Mouse (Mus musculus) retina, postnatal 7 days (tissue): ENCODE results near the gene Vgll4.

Source experiments
- DNase-seq: peaks from one replicate; pipeline ENCODE4 v3.0.0-alpha.2; 2012; ENCODE audit warnings: low read depth, low spot score

Vgll4 gene

DNA sequence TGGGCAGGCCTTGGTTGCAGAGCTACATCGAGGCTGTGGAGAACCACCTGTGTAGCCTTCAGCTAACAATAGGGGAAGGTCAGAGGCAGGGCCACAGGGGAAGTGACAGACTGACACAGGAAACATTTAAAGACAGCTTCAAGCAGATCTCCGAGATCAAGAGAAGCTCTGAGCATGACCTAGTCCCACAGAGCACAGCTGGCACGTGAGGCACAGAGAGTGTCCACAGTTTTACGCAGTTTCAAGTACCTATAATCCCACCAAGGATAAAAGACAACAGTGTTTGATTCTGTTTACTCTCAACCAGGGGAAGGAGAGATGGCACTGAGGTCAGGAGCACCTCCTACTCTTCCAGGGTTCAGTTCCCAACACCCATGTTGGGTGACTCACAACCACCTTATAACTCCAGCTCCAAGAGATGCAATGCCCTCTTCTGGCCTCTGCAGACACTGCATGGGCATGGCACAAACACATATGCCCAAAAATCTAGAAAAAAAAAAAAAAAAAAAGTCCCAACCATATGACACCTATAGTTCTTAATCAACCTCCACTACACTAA, 75.2 kb downstream of the Vgll4 start:
- no peak for DNase-seq

DNA sequence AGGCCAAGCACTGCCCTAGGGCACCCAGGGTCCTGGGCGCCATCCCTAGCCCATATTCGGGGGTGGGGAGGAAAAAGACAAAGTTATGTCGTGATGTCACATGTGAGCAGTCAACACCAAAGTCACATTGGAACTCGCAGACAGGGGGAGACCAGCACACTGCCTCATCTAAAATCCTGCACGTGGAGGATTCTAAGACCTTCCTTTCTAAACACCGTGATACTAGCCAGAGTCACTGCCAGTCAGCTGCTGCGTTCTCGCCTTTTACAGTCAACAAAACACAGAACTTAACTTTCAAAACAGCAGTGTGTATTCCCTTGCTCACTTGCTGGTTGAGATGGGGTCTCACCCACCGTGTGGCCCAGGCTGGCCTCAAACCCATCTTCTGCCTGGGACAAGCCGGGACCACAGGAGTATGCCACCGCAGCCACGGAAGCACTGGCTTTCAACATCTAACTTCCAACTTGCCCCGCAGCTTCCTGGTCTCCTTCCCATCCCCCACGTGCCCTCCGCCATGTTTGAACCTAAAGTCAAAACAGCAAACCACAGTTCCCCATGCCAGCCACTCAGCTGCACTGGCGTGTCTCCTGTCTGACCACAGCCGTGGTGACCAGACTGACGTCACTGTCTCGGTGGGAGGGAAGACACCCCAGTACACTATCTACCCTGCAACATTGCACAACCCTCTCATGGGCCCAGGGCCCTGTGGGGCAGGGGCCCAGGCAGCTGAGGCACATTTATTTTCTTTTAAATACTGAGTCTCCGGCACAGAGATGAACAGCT, 76.2 kb downstream of the Vgll4 start:
- DNase-seq: no peak

DNA sequence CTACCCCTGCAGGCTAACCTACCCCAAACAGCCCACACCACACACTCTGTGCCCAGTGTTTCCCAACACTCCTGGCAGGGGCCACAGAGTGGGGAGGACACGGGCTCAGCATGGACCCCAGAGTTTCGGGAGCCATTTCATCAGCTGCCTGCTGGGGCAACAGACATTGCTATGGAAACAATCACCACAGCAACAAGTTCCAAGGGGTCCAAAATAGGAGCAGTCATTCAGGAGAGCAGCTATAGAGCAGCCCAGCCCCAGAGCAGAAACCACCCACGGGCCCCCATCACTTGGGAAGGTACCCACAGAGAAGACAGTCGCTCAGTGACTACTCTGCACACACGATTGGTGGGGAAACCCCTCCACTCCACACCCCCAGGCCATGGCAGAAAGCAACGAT, 77.4 kb downstream of the Vgll4 start:
- no peak for DNase-seq

DNA sequence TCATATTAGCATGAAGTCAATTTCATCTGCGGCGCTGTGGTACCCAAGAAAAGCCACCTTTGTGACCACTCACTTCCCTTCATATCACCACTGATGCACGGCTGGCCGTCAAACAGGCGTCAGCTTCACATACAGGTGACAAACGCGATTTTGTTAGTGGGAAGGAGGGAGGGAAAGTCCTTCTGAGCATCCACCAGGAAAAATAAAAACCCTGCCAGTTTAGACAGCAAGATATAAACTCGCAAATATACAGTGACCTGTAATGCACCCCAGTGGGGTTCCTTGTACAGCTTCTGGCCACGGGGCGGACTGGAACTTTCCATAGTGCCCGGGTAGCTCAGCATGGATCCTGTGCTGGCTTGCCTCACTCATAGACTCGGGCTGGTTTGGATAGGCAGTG, 78.0 kb downstream of the Vgll4 start:
- DNase-seq: no peak

DNA sequence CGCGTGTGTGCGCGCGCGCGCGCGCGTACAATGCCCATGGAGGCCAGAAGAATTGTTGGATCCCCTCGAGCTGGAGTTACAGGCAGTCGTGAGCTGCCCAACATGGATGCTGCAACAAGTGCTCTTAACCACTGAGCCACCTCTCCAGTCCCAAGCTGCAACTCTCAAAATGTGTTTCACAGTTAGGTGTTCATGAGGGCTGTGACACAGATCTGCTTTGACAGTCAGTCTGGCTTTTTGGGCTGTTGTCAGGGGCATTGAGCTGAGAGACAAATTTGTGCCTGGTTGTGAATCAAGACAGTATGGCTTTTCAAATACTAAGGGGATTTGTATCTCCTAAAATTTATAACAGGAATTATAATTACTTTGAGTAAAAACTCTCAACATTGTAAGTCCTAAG, 78.5 kb downstream of the Vgll4 start:
- no peak for DNase-seq

DNA sequence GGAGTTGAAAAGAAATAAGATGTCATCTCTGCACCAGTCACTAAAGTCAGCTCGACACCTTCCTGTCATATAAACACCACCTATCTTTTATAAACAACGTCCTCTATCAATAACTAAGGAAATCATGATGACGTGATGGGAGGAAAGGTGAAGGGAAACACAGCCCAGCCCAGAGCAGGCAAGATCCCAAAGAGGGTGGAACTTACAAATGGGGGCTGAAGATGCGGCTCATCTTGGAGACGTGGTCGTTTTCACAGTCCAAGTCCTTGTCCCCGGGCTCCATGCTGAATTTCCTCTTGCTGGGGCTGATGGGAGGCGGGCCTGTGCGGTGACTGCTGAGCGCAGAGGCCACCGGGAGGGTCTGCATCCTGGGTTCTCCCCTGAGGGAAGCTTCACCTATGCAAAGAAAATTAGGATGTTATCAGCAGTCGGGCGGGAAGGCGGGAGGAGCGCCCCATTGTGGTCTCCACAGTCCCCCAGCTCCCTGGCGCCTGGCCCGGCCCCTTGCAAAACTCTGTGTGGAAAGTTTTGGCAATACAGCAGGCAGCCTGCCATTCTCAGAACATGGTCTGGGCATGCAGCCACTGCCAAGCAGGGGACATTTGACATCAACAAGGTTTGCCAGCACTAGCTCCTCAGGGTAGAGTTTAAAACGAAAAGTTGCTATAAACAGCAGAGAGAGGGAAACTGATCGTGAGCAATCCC, 79.2 kb downstream of the Vgll4 start:
- no peak for DNase-seq

DNA sequence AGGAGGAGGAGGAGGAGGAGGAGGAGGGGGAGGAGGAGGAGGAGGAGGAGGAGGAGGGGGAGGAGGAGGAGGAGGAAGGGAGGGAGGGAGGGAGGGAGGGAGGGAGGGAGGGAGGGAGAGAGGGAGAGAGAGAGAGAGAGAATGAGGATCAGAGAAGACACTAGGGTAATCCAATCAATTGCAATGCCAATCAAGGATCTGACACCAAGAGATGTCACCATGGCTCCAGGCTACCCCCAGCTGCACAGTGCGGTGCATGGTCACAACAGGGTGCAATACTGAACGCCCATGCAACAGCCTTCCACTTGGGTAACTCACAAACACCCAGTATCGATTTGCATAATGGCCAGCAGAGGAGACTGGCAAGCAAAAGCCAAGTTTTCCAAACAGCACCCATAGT, 79.8 kb downstream of the Vgll4 start:
- DNase-seq: peak; percentile 54

DNA sequence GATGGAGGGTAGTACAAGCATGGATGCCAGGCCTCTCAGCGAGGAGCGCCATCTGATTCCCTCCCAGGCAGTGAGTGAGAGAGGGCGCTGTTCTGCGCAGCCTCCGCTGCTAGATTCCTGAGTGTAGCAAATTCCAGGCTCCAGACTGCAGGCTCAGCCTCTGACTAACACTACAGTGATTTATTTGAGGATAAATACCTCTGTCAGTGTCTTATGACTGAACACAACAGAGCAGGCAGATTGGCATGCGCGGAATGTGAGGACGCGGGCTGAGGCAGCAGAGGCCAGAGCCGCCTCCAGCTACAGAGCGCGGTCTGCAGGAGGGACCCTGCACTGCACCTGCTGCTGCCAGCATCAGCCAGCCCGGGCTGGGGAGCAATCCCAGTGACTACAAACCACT, 80.9 kb downstream of the Vgll4 start:
- DNase-seq: peak; percentile 49

DNA sequence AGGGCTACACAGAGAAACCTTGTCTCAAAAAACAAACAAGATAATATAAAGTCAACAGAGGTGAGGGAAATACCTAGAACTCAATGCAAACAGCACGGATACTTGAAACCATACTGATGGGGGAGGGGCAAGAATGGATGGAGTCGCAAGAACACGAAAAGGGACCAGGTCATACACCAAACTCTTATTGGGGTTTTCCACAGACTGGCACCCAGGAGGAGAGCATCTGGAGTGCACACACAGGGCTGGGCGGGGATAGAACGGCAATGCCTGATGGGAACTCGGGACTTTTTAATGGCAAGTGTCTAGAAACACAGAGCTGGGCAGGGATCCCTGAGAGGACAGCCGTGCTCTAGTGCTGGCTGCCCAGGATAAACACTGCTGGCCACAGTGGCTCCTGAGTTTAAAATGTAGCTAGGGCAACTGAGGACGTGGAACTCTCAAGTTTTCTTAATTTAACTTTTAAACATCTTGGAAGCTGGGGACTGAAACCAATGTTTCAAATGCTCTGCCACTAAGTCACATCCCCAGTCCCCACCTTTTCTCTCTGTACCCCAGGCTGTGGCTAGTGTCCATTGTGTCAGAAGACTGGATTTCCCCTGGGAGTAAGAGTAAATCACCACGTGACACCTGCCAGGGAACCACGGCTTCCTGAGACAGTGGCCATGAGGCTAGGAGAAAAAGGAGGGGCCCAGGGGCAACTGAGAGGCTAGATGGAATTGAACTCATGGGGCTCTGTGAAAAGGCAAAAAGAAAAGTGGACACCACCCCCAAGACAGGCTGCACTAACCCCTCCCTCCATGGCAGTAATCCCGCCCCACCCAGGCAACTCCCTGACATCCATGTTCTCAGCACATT, 83.1 kb downstream of the Vgll4 start:
- no peak for DNase-seq

DNA sequence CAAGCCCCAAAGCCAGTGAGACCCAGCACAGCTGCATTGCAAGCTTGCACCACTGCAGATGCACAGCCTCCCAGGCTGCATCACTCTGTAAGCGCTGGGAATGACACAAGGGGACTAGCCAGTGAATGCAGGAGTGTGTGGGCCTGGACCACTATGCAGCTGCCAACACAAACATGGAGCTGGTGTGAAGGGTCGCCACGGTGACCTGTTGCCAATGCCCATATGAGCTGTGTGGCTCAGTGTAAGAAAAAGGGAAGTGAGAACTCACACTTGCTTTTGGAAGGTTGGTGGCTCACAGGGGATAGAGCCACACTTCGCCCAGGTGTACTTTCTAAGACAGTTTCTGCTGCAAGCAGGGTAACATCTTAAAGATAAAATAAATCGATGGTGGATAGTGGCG, 83.8 kb downstream of the Vgll4 start:
- DNase-seq: no peak

DNA sequence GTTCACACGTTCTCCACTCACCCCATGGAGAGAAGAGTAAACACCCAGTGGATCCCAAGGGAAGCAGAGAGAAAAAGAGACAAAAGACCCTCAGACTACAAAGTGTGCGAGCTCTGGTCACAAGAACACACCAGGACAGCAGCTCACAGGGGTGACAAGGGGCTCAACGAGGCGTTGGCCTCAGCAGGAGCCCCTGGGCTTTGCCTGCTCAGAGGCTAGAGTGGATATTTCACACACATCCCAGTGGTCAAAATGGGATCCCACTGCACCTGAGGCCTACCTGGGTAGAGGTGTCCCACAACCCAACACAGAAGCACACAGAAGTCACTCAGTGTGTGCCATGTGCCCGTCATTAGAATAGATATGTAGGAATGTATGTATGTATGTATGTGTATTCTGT, 84.7 kb downstream of the Vgll4 start:
- no peak for DNase-seq

DNA sequence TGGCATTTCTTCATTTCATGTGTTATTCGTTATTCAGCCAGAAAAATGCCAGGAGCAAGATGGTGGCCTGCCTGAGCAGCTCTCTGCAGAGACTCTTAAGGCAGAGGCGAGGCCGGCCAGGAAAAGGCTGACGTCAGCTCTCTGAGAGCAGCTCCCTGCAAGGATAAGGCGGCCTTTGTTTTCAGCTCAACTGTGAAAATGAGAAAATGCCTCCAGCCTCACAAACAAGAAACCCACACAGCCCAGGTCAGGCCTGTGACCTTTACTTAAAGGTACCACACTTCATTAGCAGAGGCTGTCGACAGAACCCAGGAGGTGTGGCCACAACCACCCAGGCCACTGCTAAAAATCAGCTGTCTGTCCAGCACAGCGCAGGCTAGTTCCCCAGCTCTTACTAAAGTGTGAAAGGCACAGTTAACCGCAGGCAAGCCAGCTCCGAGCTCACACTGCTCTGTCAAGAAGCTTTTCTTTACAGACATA, 86.5 kb downstream of the Vgll4 start:
- no peak for DNase-seq

DNA sequence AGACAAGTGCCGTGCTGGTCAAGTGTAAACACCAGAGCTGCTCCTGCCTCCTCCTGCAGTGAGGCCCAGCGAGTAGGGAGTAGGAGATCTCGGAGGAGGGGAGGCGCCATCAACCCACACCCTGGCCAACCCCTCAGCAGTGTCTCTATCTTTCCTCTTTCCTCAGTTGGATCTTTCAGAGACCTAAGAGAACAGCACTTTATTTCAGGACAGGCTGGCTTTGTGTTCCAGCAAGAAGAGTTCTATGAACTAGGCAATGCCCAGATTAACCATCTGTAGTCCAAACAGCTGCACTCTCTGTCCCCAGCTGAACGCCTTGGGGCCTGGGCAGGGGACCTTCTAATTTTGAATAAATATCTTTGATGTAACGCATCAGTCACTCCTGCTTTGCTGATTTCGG, 87.1 kb downstream of the Vgll4 start:
- DNase-seq: no peak

DNA sequence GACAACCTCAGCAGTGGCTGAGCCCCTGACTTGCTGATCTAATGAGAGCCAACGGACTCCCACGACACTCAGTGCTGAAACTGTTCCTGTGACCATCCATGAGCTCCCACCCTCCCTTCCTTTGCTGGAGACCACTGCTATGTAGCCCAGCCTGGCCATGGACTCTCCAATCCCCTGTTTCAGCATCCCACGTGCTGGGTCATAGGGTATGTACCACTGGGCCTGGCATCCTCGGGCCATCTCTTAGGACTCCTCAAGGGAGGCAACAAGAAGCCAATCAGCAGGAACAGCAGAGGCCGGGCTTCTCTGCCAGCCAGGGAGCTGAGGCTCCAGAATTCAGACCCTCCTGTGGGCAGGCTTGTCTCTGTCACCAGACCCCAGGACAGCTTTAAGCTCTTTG, 87.6 kb downstream of the Vgll4 start:
- no peak for DNase-seq

DNA sequence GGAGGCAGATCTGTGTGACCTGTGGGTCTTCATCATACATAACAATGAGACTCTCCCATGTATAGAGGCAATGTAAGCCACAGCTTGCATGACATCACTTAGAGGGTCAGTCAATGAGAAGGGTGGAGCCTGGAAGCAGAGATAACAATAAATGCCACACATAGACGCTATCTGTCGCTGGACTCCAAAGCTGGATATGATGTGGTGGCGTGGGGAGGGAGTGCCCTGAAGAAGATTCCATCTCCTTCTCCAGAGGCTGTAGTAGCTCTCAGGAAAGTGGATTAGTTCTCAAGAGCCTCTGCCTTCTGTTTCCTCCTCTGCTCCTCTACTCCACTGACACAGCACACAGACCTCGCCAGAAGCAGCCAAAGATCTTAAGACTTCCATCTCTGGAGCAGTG, 89.0 kb downstream of the Vgll4 start:
- no peak for DNase-seq

DNA sequence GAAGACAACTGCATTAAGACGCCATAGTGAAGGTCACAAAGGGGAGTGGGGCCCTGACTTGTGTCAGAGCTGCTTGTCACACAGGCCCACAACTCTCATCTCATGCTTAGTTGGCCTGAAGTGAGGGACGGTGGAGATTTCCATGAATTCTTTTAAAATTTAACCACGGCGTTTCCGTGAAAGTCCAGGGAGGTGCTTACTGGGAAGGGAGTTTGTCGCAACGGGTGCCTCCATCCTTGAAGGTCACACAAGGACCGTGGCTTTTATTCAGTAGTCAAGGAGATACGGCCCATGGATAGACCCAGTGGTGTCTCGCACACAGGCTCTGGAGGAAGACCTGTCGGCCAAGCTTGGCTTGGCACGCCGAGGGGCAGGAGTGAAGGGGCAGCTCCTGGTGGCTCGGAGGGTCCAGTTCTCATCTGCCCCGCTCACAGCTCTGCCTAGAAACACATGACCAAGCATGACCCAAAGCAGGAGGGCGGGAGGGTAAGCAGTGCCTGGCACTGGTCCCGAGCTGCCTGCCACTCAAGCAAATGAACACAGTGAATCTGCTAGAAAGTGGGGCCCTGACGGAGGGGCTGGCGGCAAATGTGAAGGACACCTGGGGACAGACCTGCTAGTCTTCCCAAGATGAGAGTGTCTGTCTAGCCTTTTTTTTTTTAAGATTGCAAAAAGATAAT, 90.8 kb downstream of the Vgll4 start:
- no peak for DNase-seq

DNA sequence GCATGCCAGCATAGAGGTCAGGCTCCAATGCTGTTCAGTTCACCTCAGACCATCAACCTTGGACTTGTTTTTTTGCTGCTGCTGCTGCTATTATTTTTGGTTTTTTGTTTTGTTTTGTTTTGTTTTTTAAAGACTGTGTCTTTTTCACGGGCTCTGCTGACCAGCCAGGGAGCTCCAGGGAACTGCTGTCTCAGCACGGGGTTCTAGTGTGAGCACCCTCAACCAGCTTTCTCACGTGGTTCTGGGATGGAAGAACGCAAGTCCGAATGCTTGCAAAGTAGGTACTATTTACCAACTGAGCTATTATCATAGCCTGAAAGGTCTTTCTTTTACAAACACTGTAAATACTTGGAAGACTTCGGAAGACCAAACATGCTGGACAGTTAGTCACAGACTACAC, 93.2 kb downstream of the Vgll4 start:
- DNase-seq: no peak

DNA sequence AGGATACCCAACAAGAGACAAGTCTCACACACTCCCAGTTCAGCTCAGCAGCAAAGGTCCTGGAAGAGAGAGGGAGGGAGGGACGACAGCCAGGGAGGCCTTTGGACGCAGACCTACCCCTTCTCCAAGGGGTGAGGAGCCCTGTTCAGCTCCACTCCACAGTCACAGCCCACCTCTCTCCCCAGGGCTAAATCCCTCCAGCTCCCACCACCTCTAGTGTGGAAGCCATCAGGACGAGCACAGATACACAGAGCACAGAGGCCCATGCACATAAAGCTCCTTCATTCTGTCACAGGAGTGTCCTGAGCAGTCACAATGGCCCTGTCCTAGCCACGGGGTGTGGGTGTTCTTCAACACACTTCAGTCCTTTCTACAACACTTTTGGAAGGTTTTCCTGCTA, 93.8 kb downstream of the Vgll4 start:
- DNase-seq: no peak

DNA sequence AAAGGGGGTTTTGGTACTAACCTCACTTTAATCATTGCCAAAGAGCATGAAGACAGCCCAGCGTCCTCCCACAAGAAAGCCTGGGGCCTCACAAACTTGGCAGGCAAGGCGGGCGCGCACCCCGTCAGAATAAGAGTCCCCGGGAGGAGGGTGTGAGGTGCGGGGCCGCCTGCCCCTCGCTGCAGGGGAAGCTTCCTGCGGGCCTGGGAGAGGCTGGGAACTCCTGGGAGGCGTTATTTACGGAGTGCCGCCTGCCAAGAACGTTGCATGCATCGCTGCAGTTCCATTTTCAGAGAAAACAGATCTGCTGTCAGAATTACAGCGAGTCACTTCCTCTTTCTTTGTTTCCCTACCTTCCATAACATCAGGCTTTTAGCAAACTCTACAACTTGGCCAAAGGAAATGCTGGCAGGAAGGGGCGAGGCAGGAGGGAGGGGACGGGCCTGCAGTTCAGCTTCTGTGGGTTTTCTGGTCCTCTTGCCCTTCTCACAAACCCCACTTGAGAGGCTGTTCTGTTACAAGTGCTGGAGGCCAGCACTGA, 94.7 kb downstream of the Vgll4 start:
- peak; percentile 65 for DNase-seq

DNA sequence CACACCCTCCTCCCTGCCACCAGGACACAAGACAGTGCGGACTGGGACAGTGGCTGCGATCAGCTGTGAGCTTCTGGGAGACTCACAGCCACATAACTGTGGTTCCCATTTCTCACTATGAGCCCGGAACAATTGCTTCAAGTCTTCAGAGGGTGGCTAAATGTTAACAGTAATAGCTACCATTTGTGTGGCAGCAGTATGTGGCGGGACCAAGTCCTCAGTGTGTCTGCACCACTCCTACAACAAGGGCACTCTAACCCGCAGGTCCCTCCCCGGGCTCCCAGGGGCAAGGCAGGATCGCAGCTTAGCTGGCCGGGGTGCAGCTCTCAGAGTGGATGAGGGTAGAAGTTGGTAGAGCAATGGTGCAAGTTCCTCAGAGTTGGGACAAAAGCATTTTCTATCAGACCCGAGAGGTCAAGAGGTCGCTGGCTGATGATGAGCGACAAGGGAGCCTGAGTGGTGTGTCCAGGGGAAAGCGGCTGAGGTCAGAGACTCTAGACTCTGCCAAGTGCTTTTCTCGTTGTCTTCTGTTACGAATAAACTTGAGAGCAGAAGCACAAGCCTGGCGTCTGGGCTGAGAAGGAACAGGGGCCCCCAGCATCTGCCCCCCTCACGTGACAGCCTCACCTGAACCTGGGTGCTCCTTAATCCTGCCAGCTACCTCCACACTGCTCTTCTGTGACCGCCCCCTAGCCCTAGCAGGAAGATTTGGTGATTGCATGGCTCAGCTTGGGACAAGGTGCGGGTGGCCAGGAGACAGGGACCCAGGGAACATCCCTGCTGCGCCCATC, 95.5 kb downstream of the Vgll4 start:
- no peak for DNase-seq

DNA sequence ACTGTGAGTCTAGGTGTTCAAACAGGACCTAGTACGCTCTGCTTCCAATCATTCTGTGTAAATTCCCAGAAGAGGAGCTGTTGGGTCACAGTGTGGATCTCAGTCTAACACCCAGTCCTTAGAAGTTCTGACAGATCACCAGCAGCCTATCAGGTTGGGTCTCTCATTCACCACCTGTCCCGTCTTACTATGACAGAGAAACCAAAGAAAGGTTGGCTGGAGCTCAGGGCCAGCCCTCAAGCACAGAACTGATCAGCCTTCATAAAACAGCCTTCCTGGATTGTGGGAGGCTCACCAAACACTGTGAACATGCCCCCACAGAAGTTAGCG, 96.0 kb downstream of the Vgll4 start:
- DNase-seq: no peak
